Mouse (Mus musculus) layer of hippocampus, postnatal 14 days (tissue): ENCODE measurements around the gene Eif2b4. TPM values are rescaled to one million over a fixed set of nuclear protein-coding genes. Genes with fewer than 3 reads are reported as not detected.

ENCODE experiments used
- DNase-seq, 2 experiments: peaks; one replicate each; pipeline ENCODE4 v3.0.0; 2021 to 2022; ENCODE audit warnings: low spot score in 2 of 2, mixed read lengths in 1 of 2
- total RNA-seq, 2 experiments: library from RNA; stranded (reverse); gene quantifications; 2 replicates each; pipeline ENCODE4 v1.2.3; 2021

The Eif2b4 gene
- total RNA-seq, 2 experiments from 2014 or later: 48.1 to 55.2 TPM

DNA sequence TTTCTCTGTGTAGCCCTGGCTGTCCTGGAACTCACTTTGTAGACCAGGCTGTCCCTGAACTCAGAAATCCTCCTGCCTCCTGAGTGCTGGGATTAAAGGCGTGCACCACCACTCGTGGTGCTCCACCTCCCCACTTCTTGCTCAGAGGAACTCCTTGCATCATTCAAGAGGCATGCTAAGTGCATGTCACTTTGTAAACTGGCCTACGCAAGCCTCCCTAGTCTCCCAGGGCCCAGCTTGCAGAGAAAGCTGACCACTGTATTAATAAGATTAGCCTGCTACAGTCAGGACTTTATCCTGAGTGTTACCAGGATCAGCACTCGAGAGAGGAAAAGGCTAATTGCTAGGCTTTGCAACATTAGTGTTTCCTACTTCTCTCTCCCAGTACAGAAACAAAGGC is 24.6 kb downstream of the Eif2b4 start:
- no peak for DNase-seq

DNA sequence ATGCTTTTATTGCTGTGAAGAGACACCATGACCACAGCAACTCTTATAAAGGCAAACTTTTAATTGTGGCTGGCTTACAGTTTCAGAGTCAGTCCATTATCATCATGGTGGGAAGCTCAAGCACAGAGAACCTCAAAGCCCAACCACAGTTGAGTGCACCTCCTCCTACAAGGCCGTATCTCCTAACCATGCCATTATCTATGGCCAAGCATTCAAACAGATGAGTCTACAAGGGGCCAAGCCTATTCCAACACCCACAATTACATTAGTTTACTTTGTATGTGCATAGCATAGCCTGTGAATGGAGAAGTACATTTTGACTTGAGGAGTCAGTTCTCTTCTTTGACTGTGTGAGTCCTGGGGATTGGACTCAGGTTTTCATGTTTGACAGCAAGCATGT is 28.4 kb downstream of the Eif2b4 start:
- no peak for DNase-seq

DNA sequence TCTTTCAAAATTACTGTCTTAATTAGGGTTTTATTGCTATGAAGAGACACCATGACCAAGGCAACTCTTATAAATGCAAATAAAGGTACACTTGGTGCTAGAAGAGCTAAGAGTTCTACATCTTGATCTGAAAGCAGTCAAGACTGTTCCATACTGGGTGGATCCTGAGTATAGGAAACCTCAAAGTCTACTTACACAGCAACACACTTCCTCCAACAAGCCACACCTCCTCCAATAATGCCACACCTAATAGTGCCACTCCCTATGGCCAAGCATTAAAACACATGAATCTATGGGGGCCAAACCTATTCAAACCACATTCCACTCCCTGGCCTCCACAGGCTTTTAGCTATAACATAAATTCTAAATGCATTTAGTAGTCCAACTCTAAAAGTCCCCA is 30.8 kb downstream of the Eif2b4 start:
- DNase-seq: no peak

DNA sequence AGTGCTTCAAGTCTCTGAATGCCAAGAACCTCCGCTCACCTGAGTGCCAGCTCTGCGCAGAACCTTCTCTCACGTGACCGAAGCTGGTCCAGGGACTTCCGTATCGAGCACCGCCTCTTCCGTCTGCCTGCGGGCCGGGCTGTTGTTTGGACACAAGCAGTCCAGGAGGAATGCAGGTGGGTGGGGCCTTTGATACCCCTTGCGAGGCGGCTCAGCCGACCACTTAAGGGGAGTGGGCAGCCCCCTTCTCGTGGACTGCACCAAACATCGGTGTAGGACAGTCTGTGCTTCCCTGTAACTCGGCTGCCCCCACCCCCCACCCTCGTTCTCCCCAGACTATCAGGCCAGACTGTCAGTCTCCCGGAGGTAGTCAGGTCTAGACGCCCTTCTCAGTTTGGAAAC is 39.1 kb downstream of the Eif2b4 start, which contains the start of gene Mpv17:
Gene Mpv17 (minus strand): TSS at position 100 of the 402 bp plus-strand sequence.
- DNase-seq: peak; percentile 80 to 86

DNA sequence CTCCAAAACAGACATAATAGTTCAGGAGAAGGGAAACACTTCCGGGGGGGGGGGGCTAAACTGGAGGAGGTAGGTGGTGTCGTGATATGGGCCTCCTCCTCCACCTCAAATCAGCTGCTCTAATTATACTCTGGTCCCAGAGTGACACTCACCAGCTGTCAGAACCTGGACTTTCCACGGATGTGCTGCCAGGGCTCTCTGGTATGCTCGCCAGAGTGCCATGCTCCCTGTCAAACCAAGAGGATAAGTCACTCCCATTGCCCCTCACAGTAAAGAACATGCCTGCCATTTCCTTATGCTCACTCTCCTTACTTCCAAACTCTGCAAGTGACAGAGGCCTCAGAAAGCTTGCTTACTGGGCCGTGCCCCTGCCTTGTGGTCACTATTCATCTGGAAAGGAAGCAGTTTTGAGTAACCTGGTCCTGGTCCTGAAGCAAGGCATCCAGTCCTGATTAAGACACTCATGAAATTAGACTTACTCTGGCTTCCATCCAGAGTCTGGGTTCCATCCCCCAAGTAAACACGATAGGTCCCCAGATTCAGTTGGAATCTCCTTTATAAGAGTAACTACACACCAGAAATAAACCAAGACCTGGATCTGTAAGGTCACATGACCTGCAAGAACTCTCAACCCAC is 39.6 kb downstream of the Eif2b4 start:
- no peak for DNase-seq

DNA sequence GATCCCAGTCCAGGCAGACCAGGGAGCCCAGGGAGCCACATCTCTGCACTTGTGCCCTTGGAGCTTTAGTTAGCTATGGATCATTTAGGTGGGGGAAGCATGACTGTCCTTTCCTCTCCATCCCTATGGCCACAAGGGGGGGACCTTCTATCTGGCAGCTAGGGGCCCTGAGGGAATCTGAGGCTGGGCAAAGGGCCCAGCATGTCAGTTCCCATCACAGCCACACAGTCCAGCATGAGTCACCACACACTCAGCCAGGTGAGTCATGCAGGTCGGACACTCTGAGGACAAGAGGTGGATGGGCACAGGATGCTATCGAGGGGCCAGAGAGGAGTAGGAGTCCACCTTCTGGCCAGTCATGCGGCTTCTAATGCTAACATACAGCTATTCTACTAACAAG is 41.5 kb downstream of the Eif2b4 start:
- DNase-seq: no peak

DNA sequence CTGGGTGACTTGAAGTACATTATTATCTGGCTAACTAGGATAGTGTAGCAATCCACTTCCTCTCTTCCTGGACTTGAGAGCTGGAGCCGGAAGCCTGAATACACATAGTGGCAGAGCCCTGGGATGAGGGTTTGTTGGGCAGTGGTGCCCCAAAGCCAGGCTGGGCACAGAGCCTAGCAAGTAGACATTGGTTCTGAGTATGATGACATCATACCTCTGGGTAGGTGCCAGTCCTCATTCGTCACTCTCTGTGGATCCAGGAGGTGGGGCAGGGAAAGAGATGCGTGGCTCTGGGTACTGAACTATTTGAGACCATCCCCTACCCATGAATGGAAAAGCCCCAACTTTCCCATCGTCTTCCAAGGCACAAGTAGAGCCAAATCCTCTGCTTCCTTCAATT is 43.4 kb downstream of the Eif2b4 start:
- no peak for DNase-seq

DNA sequence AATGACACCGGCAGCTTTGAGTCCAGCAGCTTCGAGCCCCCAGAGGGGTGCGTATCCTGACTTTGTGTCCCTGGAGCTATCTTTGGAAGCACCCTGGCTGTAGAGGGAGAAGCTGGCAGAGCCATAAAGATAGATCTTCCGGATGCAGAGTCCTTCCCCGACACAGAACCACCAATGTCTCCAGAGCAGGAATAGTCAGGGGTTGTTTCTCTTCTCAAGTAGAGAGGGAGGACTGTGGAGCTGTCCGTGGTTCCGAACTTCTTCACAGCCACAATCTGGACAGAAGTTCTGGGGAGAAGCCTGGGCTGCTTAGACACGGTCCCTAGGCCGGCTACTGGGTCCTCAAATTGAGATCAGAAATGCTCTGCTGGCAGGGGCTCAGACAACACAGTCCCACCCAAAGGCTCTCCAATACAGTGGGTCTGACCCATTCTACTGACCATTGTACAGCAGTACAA is 54.2 kb downstream of the Eif2b4 start:
- DNase-seq: no peak

DNA sequence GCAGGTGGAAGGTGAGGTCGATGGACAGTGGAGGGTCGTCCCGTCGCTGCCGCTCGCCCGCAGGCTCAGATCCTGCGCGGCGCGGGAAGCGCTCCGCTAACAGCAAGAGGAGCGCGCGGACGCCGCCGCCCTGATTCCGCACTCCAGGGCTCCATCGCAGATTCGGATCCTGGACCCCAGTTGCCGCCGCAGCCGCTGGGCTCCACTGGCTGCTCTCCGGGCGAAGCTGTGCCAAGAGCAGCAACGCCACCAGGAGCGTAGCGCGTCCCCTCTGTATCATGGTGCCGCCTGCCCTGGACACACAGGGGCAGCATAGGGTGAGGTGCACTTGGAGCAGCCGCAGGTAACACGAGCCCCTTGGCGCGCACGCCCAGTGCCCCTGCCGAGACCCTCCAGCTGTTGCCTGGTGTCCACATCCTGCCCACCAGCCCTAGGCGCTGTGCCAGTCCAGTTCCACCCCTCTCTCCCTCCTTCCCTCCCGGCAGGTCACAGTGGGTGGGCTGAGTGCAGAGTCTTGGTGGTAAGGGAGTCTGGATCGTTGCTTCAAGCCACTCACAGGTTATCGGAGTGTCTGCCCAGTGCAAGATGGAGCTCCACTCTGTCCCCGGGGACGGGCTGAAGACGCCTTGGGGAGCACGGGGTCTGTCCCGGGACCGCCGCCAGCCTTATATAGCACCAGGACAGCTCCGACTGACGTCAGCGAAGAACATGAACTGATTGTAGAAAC is 54.8 kb downstream of the Eif2b4 start, which contains the start of gene Ucn:
Gene Ucn (minus strand): TSS at position 589 of the 727 bp plus-strand sequence.
- no peak for DNase-seq

DNA sequence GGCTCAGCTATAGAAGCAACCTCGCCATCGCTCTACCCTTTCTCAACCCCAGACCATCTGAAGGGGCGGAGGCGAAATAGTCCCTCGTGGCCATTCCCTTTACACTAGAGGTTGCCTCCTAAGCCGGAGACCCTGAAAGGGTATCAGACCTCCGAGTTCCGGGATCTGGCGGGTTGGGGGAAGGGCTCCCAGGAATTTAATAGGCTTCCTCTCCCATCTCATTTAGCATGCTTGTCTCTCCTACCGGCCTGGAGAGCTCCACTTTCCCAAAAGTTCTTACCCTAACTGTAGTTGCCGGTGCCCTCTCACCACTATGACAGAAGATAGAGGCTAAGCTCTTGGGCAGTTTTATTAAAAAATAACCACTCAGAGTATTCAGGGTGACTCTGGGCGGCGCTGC is 55.6 kb downstream of the Eif2b4 start:
- DNase-seq: no peak

Other genes starting within 250 kb of the Eif2b4 start
- 10 to 100 TPM; 24.6 to 26.9 TPM for gene Cgref1, start 247.8 kb downstream of the Eif2b4 start, total RNA-seq
- 100 to 1,000 TPM; 129 to 131 TPM for gene Preb, start 233.1 kb downstream of the Eif2b4 start, total RNA-seq
- under 1 TPM in 1 of 2 experiments, not detected in 1; 0.17 TPM for gene Tcf23, start 224.8 kb downstream of the Eif2b4 start, total RNA-seq
- gene Atraid, start 145.1 kb downstream of the Eif2b4 start, total RNA-seq: 10 to 100 TPM; 73.9 to 86.6 TPM
- gene Slc5a6, start 144.5 kb downstream of the Eif2b4 start, total RNA-seq: 10 to 100 TPM; 12.4 to 13.3 TPM
- gene Cad, start 138.7 kb downstream of the Eif2b4 start, total RNA-seq: 10 to 100 TPM; 15.6 to 17.5 TPM
- gene Dnajc5g, start 87.1 kb downstream of the Eif2b4 start, total RNA-seq: not detected
- gene Slc30a3, start 85.2 kb downstream of the Eif2b4 start, total RNA-seq: 10 to 100 TPM; 56.9 to 61.1 TPM
- not detected for gene Trim54, start 76.7 kb downstream of the Eif2b4 start, total RNA-seq
- gene Ucn, start 54.6 kb downstream of the Eif2b4 start, total RNA-seq: not detected
- 10 to 100 TPM; 41.3 to 46.9 TPM for gene Mpv17, start 39.2 kb downstream of the Eif2b4 start, total RNA-seq
- gene Gm29609, start 13.5 kb downstream of the Eif2b4 start, total RNA-seq: 1 to 10 TPM; 1.2 to 4.2 TPM
- 10 to 100 TPM; 61.2 to 64.7 TPM for gene Gtf3c2, start 13.3 kb downstream of the Eif2b4 start, total RNA-seq
- gene Snx17, start 203 bp downstream of the Eif2b4 start, total RNA-seq: 10 to 100 TPM; 79.5 to 80.3 TPM
- gene Zfp513, start 8.9 kb upstream of the Eif2b4 start, total RNA-seq: 10 to 100 TPM; 25.5 to 31.3 TPM
- gene Ppm1g, start 27.3 kb upstream of the Eif2b4 start, total RNA-seq: 10 to 100 TPM; 84.9 to 85.7 TPM
- gene Nrbp1, start 47.4 kb upstream of the Eif2b4 start, total RNA-seq: 10 to 100 TPM; 77.7 to 79.7 TPM
- not detected for gene Gm9970, start 47.8 kb upstream of the Eif2b4 start, total RNA-seq
- 1 to 10 TPM; 1.3 to 1.9 TPM for gene Krtcap3, start 58.3 kb upstream of the Eif2b4 start, total RNA-seq
- 10 to 100 TPM; 76.4 to 83.3 TPM for gene Ift172, start 97.7 kb upstream of the Eif2b4 start, total RNA-seq
- gene Fndc4, start 102.7 kb upstream of the Eif2b4 start, total RNA-seq: 100 to 1,000 TPM; 160 to 164 TPM
- under 1 TPM; 0.21 to 0.53 TPM for gene Gckr, start 104.0 kb upstream of the Eif2b4 start, total RNA-seq